Mouse (Mus musculus) brain, embryonic 14.5 days (tissue): ENCODE measurements around the gene Crtap. TPM values are rescaled to one million over a fixed set of nuclear protein-coding genes. Genes with fewer than 3 reads are reported as not detected.
A peak's percentile ranks its signal among the peaks of the same experiment; 100 is the strongest.
"Not testable (repeated sequence)": the region's sequence is repeated elsewhere in the genome, so short reads cannot be mapped to it uniquely, and the experiment has no call there.

Source experiments
- DNase-seq: peaks from one replicate; pipeline ENCODE4 v3.0.0-alpha.2; 2011; ENCODE audit warnings: low read depth
- CTCF ChIP-seq: fragments of 200-500 bp; IDR thresholded peaks from 2 replicates; pipeline ENCODE4 v1.5.1; 2012; ENCODE audit warnings: inconsistent platforms, mild to moderate bottlenecking, moderate library complexity, borderline replicate concordance; ENCODE audit not compliant: insufficient read depth, insufficient read length; ENCODE audit errors: extremely low read depth
- POLR2A ChIP-seq: fragments of 200-500 bp; IDR thresholded peaks from 2 replicates; pipeline ENCODE4 v1.6.1; 2012; ENCODE audit warnings: mild to moderate bottlenecking, inconsistent platforms, borderline replicate concordance; ENCODE audit not compliant: poor library complexity, insufficient read depth, insufficient read length, severe bottlenecking; ENCODE audit errors: extremely low read depth
- polyA plus RNA-seq: library from polyadenylated mRNA; depleted of rRNA; stranded (reverse); fragments of >200 nt; gene quantifications from 2 replicates; pipeline ENCODE4 v1.2.3, GENCODE M21; 2012; rRNA removed

Crtap gene
- polyA plus RNA-seq, 1 experiment = 32.6 TPM

DNA sequence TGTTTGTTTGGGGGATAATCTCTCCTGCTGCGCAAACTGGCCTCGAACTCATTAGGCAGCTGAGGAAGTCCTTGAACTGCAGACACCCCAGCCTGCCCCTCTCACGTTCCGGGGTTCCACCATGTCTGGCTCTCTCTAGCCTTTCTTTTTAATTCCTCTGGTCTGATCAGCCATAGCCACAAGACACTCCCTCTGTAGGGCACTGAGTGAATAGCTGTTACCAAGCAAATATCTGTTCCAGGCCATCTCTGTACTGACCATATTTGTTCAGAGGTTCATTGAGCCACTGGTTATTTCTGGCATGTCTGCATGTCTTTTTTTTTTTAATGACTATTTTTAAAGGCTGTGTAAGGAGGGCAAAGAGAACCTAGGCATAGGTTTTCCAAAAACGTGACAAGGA lies 21.1 kb downstream of the Crtap start:
- DNase-seq = not testable (repeated sequence)
- peak; percentile 3; the same call in 1 of the 2 replicates for TF ChIP-seq CTCF

DNA sequence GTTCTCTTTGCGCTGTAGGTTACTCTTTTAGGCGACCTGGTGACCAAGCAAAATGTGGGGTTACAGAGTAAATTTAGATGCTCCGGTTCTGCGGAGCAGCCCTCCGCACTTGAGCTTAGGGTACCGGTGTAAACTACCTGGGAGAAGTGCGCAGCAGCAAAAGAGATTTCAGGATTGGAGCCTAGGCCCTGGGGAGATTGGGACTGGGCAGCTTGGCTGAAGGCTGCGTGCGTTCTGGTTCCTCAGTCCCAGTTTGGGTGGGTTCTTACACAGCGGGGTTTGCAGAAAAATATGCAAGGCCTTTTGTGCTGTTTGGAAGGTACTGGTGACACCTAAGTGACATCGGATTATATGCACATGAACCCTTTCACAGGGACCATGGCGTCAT lies 22.0 kb downstream of the Crtap start:
- TF ChIP-seq CTCF = no peak
- TF ChIP-seq POLR2A = no peak
- DNase-seq = no peak

DNA sequence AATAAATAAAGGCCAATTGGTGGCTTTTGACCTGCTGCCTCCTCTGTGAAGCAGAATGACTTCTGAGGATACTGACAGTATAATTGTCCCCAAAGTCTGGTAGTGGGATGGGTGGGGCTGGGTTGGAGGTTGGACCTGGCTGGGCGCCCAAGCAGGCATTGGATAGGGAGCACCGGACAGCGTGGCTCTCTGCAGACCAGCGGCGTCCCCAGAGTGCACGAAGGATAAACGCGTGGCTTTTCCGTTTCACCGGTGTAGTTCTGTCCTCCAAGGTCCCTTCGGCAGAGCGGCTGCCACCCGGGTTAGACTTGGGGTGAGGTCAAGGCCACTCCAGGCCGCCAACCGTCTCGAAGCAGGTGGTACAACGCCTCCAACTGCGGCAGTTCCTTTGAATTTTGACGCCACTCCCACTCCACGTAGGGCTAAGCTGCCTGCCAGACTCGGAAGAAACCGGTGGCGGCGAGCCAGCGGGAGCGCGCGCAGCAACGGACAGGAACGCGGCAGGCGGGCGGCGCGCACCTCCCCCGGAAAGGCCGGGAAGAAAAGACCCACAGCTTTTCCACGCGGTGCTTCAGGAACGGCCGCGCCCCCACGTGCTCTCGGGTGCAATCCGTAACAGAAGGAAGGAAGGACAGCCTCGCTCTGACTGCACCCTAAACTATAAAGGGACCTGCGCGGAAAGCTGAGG lies 22.5 kb downstream of the Crtap start:
- DNase-seq = peak; percentile 92
- TF ChIP-seq CTCF = no peak
- TF ChIP-seq POLR2A = peak; percentile 30; the same call in 1 of the 2 replicates

DNA sequence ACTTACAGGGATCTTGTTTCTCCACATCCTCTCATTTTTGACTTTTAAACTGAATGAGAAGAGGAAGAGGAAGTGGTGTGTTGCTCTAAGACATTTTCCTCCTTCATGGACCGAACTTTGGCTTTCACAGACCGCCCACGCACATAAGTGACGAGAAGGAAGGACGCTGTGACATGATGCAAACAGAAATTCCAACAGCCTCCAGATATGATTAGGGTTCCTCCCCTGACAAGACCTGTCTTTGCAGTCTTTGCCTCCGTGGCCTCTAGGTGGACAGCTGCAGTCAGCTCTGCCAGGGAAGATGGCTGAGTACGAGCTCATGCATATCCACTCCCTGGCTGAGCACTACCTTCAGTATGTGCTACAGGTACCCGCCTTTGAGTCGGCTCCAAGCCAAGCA lies 60.6 kb downstream of the Crtap start, which contains the start of gene Bcl2a1c:
Gene Bcl2a1c (plus strand): TSS at position 281 of the 400 bp plus-strand sequence.
- DNase-seq = not testable (repeated sequence)

DNA sequence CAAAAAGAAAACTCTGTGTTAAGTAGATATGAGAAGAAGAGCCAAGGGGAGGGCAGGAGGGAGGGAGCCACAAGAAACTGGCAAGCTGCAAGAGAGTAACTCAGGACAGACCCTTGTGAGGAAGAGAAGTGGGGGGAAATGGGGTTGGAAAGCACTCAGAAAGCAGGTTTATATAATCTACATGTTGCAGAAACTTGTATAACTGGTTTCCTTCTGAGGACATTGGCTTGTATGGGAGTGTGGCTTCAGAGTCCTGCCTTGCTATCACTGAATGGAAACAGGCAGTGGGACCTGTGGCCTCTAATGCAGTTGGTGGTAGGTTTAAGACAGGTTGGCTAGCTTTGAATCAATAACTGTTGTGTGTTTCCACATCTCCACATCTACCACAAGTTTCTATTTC lies 62.1 kb downstream of the Crtap start:
- DNase-seq = not testable (repeated sequence)

DNA sequence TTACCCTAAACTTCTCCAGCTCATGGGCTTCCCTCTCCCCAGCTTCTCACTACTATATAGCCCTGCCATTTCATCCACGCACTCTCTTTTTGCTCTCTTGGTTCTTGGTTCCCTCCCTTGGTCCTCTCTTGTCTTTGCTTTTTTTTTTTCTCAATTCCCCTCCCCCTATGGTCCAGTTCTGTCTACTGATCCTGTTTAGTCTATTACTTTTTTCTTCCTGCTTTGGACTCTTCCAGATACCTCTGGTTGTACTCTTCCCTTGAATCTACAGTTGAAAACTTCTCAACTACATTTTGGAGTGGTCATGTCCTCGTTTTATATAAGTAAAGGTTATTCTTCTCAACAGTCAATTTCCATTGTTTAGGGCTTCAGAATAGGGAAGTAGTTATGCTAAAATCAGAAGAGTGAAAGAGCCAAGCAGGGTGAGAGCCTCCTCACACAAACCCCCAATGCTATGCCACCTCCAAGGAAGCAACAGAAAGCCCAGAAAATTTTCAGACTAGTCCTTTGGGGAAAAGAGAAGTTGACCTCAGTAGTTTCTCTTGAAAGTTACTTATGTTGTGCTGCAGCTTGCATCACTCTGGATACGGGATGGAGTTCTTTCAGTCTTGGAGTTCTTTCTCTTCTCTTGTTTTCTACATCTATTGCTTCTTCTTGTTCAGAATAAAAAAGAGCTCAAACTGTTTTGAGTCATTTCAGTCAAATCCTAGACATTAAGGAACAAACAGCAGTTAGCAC lies 64.3 kb downstream of the Crtap start:
- TF ChIP-seq CTCF (no peak), POLR2A (no peak)
- no peak for DNase-seq

Other genes with a start within 250 kb of the Crtap start
- not detected in 2 replicates for gene Bcl2a1c, start 60.5 kb downstream of the Crtap start, polyA plus RNA-seq
- gene Glb1, start 10.4 kb upstream of the Crtap start, polyA plus RNA-seq = 25.3 and 27.4 TPM in 2 replicates
- gene Tmppe, start 10.4 kb upstream of the Crtap start, polyA plus RNA-seq = 3.2 and 4.9 TPM in 2 replicates
- 0.05 TPM in 1 of 2 replicates, not detected in the other for gene Ccr4, start 114.2 kb upstream of the Crtap start, polyA plus RNA-seq
- not detected in 2 replicates for gene C130032M10Rik, start 125.0 kb upstream of the Crtap start, polyA plus RNA-seq
- 0.13 and 0.31 TPM in 2 replicates for gene Trim71, start 173.7 kb upstream of the Crtap start, polyA plus RNA-seq
- 64.4 and 67.7 TPM in 2 replicates for gene Cnot10, start 249.5 kb upstream of the Crtap start, polyA plus RNA-seq